Mouse (Mus musculus): ENCODE data around the gene Pck2.

GRCm38 (mm10) chr14:55567496-55567895, 27.4 kb downstream of the Pck2 start:
- no peak for TF ChIP-seq POLR2AphosphoS5 (IDR thresholded peaks at IDR 0.05; ENCODE audit: insufficient replicate concordance, low read depth, low read length)
- no peak for TF ChIP-seq CTCF (IDR thresholded peaks at IDR 0.05; ENCODE audit: low read depth, low read length)
- no peak for TF ChIP-seq TAL1 (conservative IDR thresholded peaks at IDR 0.05; ENCODE audit: low read depth, low read length)
- no peak for TF ChIP-seq GATA1 (IDR thresholded peaks at IDR 0.05; ENCODE audit: borderline replicate concordance, low read length)
- TF ChIP-seq GATA2 (IDR thresholded peaks at IDR 0.05; ENCODE audit: borderline replicate concordance, low read depth, low read length): no peak

All from G1E (cell line).